Mouse (Mus musculus) embryo, embryonic 10.5 days (tissue): ENCODE results near the gene Rbpms2.

ENCODE experiments used
- DNase-seq: peaks from one replicate; pipeline ENCODE4 v3.0.0-alpha.2; 2015; ENCODE audit warnings: low spot score

Rbpms2 gene

GRCm38 (mm10) chr9:65629025-65629766 lies at the start of gene Rbpms2:
Gene Rbpms2 (plus strand): TSS chr9:65629648.
- DNase-seq, result peak; percentile 43

- peak; percentile 97 for DNase-seq
Measured at GRCm38 (mm10) chr9:65579781-65580371, 49.6 kb upstream of the Rbpms2 start, which contains the start of gene Plekho2. Gene Plekho2 (minus strand): TSS chr9:65580040.

- peak; percentile 96 for DNase-seq
Measured at GRCm38 (mm10) chr9:65580401-65581256, 48.8 kb upstream of the Rbpms2 start.

- DNase-seq, result peak; percentile 47
Measured at GRCm38 (mm10) chr9:65583045-65583444, 46.4 kb upstream of the Rbpms2 start.

GRCm38 (mm10) chr9:65586406-65587269 lies 42.8 kb upstream of the Rbpms2 start, which contains the start of gene Pif1:
Gene Pif1 (plus strand): TSS chr9:65587160.
- DNase-seq, result peak; percentile 97

GRCm38 (mm10) chr9:65587270-65587572 lies 42.2 kb upstream of the Rbpms2 start:
- no peak for DNase-seq

GRCm38 (mm10) chr9:65587573-65588358 lies 41.7 kb upstream of the Rbpms2 start:
- peak; percentile 63 for DNase-seq

GRCm38 (mm10) chr9:65589091-65589490 lies 40.4 kb upstream of the Rbpms2 start:
- no peak for DNase-seq

- DNase-seq, result no peak
Measured at GRCm38 (mm10) chr9:65592721-65593120, 36.7 kb upstream of the Rbpms2 start.

GRCm38 (mm10) chr9:65593596-65593995 lies 35.9 kb upstream of the Rbpms2 start:
- DNase-seq, result no peak

- peak; percentile 82 for DNase-seq
Measured at GRCm38 (mm10) chr9:65598765-65599249, 30.6 kb upstream of the Rbpms2 start.

- DNase-seq, result no peak
Measured at GRCm38 (mm10) chr9:65600951-65601350, 28.5 kb upstream of the Rbpms2 start.

GRCm38 (mm10) chr9:65603401-65604102 lies 25.9 kb upstream of the Rbpms2 start:
- DNase-seq, result peak; percentile 58

- peak; percentile 99 for DNase-seq
Measured at GRCm38 (mm10) chr9:65605471-65606136, 23.8 kb upstream of the Rbpms2 start.

GRCm38 (mm10) chr9:65606321-65607109 lies 22.9 kb upstream of the Rbpms2 start:
- DNase-seq, result no peak

- DNase-seq, result no peak
Measured at GRCm38 (mm10) chr9:65607120-65607519, 22.3 kb upstream of the Rbpms2 start.

- DNase-seq, result no peak
Measured at GRCm38 (mm10) chr9:65611969-65612486, 17.4 kb upstream of the Rbpms2 start.

- DNase-seq, result peak; percentile 46
Measured at GRCm38 (mm10) chr9:65613098-65613497, 16.4 kb upstream of the Rbpms2 start.
